Mouse (Mus musculus) myocyte (in vitro differentiated cells): ENCODE data around the gene Slc2a3.

ENCODE experiments used
- E2F4 ChIP-seq: IDR thresholded peaks from one replicate; pipeline ENCODE4 v1.6.1; 2011; ENCODE audit warnings: mild to moderate bottlenecking, control low read depth, moderate library complexity; ENCODE audit not compliant: insufficient read depth
- MAX ChIP-seq: IDR thresholded peaks from one replicate; pipeline ENCODE4 v1.6.1; 2011; ENCODE audit warnings: low read depth, mild to moderate bottlenecking, control low read depth
- POLR2A ChIP-seq: IDR thresholded peaks from one replicate; pipeline ENCODE4 v1.6.1; 2011; ENCODE audit warnings: low read depth, mild to moderate bottlenecking, control low read depth, moderate library complexity; ENCODE audit not compliant: insufficient read length
- POLR2AphosphoS2 ChIP-seq: IDR thresholded peaks from one replicate; pipeline ENCODE4 v1.6.1; 2011; ENCODE audit warnings: low read depth, control low read depth; ENCODE audit not compliant: insufficient read length
- REST ChIP-seq: IDR thresholded peaks from one replicate; pipeline ENCODE4 v1.6.1; 2011; ENCODE audit warnings: mild to moderate bottlenecking, control low read depth, moderate library complexity; ENCODE audit not compliant: insufficient read depth, insufficient read length
- TCF12 ChIP-seq: IDR thresholded peaks from one replicate; pipeline ENCODE4 v1.6.1; 2011; ENCODE audit warnings: mild to moderate bottlenecking, control low read depth; ENCODE audit not compliant: poor library complexity, insufficient read depth, severe bottlenecking
- TCF3 ChIP-seq: IDR thresholded peaks from one replicate; pipeline ENCODE4 v1.6.1; 2011; ENCODE audit warnings: low read depth, control low read depth; ENCODE audit not compliant: insufficient read length
- USF1 ChIP-seq: IDR thresholded peaks from one replicate; pipeline ENCODE4 v1.6.1; 2011; ENCODE audit warnings: low read depth, mild to moderate bottlenecking, control low read depth, moderate library complexity

DNA sequence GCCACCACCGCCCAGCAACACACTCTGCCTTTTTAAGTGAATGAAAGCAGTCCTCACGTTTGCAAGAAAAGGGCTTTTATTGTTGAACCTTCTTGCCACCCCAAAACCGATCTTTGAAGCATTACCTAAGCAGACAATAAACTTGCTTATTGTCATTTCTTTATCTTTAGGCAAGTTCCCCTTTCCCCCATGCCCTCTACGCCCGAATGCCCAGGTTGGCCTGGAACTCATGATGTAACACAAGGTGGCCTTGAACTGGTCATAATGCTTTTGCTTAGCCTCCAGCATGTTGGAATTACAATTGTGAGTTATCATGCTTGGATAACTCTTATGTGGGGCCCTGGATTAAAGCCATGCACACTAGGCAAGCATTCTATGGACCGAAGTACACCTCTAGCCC, 50.9 kb downstream of the Slc2a3 start:
- TF ChIP-seq REST: no peak
- TF ChIP-seq POLR2A: no peak
- TF ChIP-seq POLR2AphosphoS2: no peak
- TF ChIP-seq USF1: no peak
- no peak for TF ChIP-seq TCF12
- no peak for TF ChIP-seq TCF3
- no peak for TF ChIP-seq E2F4
- no peak for TF ChIP-seq MAX
